In the genomic region with DNA sequence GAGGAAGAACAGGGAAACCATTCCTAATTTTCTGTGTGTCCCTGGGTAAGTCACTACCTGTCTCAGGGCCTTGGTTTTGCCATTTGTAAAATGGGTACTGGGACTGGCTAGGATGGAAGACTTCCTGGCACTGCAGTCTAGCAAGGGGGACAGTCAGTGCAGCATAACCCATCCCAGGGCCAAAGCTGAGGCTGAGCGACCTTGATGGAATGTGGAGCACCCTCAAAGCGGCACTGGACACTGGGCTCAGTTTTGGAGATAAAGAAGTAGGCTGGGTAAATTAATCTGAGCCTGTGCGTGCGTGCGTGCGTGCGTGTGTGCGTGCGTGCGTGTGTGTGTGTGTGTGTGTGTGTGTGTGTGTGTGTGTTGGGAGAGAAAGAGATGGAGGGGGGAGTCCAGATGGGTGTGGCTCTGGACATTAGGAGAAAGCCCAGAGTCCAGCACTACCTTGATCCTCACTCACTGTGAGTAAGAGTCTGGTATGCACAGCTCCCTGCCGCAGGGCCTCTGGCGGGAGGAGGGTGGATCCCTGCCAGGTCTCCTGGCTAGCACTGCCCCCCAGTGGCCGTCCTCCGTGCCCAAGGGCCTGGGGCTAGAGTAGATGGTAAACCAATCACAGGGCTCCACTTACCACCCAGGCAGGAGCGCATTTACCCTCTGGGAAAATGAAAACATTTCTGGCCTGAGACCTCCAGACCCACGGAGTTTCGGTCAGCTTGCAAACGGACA, we compare ENCODE assay signal across 8 mouse cellular contexts.
A peak's percentile ranks its signal among the peaks of the same experiment; 100 is the strongest.
DNase-seq lines count a peak whose midpoint lies in the region; ATAC-seq and TF ChIP-seq lines count a peak whose summit lies in the region.

No protein-coding gene starts in this region.

- no peak for TF ChIP-seq POLR2A in bone marrow, adult 2 months (IDR thresholded peaks at IDR 0.05; ENCODE audit: borderline replicate concordance, control insufficient read depth, low read depth, low read length)

- no peaks in the 10 kb centered on the region for H3K36me3 ChIP-seq in E14TG2a.4 (ENCODE audit: insufficient read depth, low read length)
- no peaks in the 10 kb centered on the region for H3K36me3 ChIP-seq in hindbrain, embryonic 11.5 days (ENCODE audit: control insufficient read depth, insufficient read depth, low read length)

- no peak overlapping the region for H3K4me3 ChIP-seq in E14TG2a.4 (replicated peaks; ENCODE audit: low read length)
- no peak overlapping the region for H3K4me3 ChIP-seq in bone marrow, adult 2 months (replicated peaks; ENCODE audit: control insufficient read depth, low read depth, low read length)
- H3K4me3 ChIP-seq in hindbrain, embryonic 11.5 days (ENCODE audit: low read depth, low read length), result no peak overlapping the region

- TF ChIP-seq CTCF in E14TG2a.4 (conservative IDR thresholded peaks at IDR 0.05; ENCODE audit: low read length), result peak; percentile 35
- peak; percentile 21; the same call in 1 of the 2 replicates for TF ChIP-seq CTCF in bone marrow, adult 2 months (IDR thresholded peaks at IDR 0.05; ENCODE audit: control insufficient read depth, insufficient read depth, low read length)

- H3K9me3 ChIP-seq in E14TG2a.4 (ENCODE audit: low read length), result peaks cover 8% of the 10 kb centered on the region; the same call in 1 of the 2 replicates
- H3K9me3 ChIP-seq in hindbrain, embryonic 11.5 days (ENCODE audit: control insufficient read depth, low read length), result no peaks in the 10 kb centered on the region

- no peak overlapping the region for H3K9ac ChIP-seq in hindbrain, embryonic 11.5 days (ENCODE audit: low read depth, low read length)

- peak; percentile 94 for ATAC-seq in hindbrain, embryonic 11.5 days (ENCODE audit: low FRiP score)
- no peak for ATAC-seq in erythroid progenitor cell, adult 5-6 weeks (replicated peaks; ENCODE audit: low FRiP score, poor library complexity, severe bottlenecking)

- H3K4me1 ChIP-seq in E14TG2a.4 (replicated peaks; ENCODE audit: low read depth, low read length), result peaks cover 8% of the 10 kb centered on the region
- H3K4me1 ChIP-seq in bone marrow, adult 2 months (ENCODE audit: control insufficient read depth, insufficient read depth, low read length), result no peaks in the 10 kb centered on the region
- no peaks in the 10 kb centered on the region for H3K4me1 ChIP-seq in hindbrain, embryonic 11.5 days (replicated peaks; ENCODE audit: control insufficient read depth, insufficient read depth, low read length)

- no peak overlapping the region for H3K4me2 ChIP-seq in hindbrain, embryonic 11.5 days (replicated peaks; ENCODE audit: low read depth, low read length)

- peak; percentile 23 to 60 for DNase-seq in frontal cortex, postnatal 14 days (ENCODE audit: low spot score in 2 of 2)
- DNase-seq in hindbrain, embryonic 11.5 days (ENCODE audit: low spot score), result peak; percentile 89
- DNase-seq in left cerebral cortex, adult 18-20 months (ENCODE audit: low spot score in 2 of 2), result peak; percentile 60
- peak; percentile 83 to 84 for DNase-seq in lung, postnatal 4 days
- DNase-seq in right cerebral cortex, postnatal 14 days, result peak; percentile 79

- H3K27ac ChIP-seq in bone marrow, adult 2 months (ENCODE audit: control insufficient read depth, insufficient read depth, low read depth, low read length, poor library complexity), result no peak overlapping the region; the same call in 1 of the 2 replicates
- H3K27ac ChIP-seq in hindbrain, embryonic 11.5 days (ENCODE audit: low read depth, low read length), result no peak overlapping the region

- 55% methylated on average over 18 of the region's 18 CpGs for WGBS in bone marrow, adult 2 months
- 47% methylated on average over 18 of the region's 18 CpGs for WGBS in hindbrain, embryonic 11.5 days

- H3K27me3 ChIP-seq in E14TG2a.4 (ENCODE audit: insufficient read depth, low read length), result peaks cover 9% of the 10 kb centered on the region
- H3K27me3 ChIP-seq in hindbrain, embryonic 11.5 days (ENCODE audit: control insufficient read depth, insufficient read depth, low read length), result no peaks in the 10 kb centered on the region
